Mouse (Mus musculus): ENCODE results near the gene Eprs.

- TF ChIP-seq SRF (IDR thresholded peaks at IDR 0.05; ENCODE audit: control insufficient read depth, insufficient read length, low read depth) (no peak), POLR2A (IDR thresholded peaks at IDR 0.05; ENCODE audit: insufficient read length, low read depth) (no peak), TCF3 (IDR thresholded peaks at IDR 0.05; ENCODE audit: insufficient read length, low read depth) (no peak), MYOD1 (IDR thresholded peaks at IDR 0.05; ENCODE audit: control insufficient read depth in 1 of 3, insufficient read length in 2 of 3, low read depth in 2 of 3) (no peak), REST (IDR thresholded peaks at IDR 0.05; ENCODE audit: insufficient read depth, insufficient read length) (no peak), E2F4 (IDR thresholded peaks at IDR 0.05; ENCODE audit: insufficient read depth) (no peak), MAX (IDR thresholded peaks at IDR 0.05; ENCODE audit: low read depth) (no peak), USF1 (IDR thresholded peaks at IDR 0.05; ENCODE audit: low read depth) (no peak), POLR2AphosphoS2 (IDR thresholded peaks at IDR 0.05; ENCODE audit: insufficient read length, low read depth) (peak; percentile 72), CEBPB (IDR thresholded peaks at IDR 0.05; ENCODE audit: insufficient read depth, poor library complexity, severe bottlenecking) (no peak), TCF12 (IDR thresholded peaks at IDR 0.05; ENCODE audit: insufficient read depth, poor library complexity, severe bottlenecking) (no peak)
Measured at GRCm38 (mm10) chr1:185430488-185430887, 67.6 kb downstream of the Eprs start.

Data from myocyte (in vitro differentiated cells).